Mouse (Mus musculus): ENCODE results near the gene Gm42878. TPM values are rescaled to one million over a fixed set of nuclear protein-coding genes. Genes with fewer than 3 reads are reported as not detected.
"Not testable (repeated sequence)": the region's sequence is repeated elsewhere in the genome, so short reads cannot be mapped to it uniquely, and the experiment has no call there.

Gene Gm42878
- polyA plus RNA-seq, 1 experiment from 2014 or later, result not detected

GRCm38 (mm10) chr5:121510009-121510408 lies 35.3 kb downstream of the Gm42878 start:
- H3K4me1 ChIP-seq, result no peaks in the 10 kb centered on the region
- 87% methylated on average over 7 of the region's 7 CpGs for WGBS

GRCm38 (mm10) chr5:121506846-121507245 lies 38.4 kb downstream of the Gm42878 start:
- no peaks in the 10 kb centered on the region for H3K36me3 ChIP-seq
- WGBS, result 92% methylated on average over 1 of the region's 1 CpGs

More at GRCm38 (mm10) chr5:121510009-121510408, 35.3 kb downstream of the Gm42878 start:
- Histone ChIP-seq H3K27ac (no peak overlapping the region), H3K4me3 (no peak overlapping the region), H3K9me3 (replicated peaks) (no peaks in the 10 kb centered on the region), H3K27me3 (ENCODE audit: low read depth, poor library complexity, severe bottlenecking) (no peaks in the 10 kb centered on the region), H3K36me3 (no peaks in the 10 kb centered on the region)
- DNase-seq (ENCODE audit: low spot score), result no peak

DNA sequence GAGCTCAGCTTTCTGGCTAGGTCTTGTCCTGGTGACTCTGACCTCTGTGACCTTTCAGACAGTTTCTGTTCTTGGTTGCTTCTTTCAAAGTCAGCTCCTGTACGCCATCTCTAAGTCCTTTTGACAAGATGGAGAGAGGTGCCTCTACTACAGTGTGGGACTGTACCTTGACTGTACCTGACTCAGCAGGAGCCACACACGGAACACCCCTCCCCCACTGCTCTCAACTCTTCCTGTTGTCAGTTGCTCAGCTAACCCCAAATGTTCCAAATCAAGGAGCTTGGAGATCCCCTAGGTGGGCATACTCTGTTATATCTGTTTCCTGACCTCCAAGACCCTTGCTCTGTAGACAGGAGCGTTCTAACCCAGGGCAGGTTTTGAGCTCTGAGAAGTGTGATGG lies 42.1 kb downstream of the Gm42878 start, which contains the start of gene Adam1b:
Adam1b (minus strand) TSS at position 205 of the 400 bp plus-strand sequence.
- WGBS, result 75% methylated on average over 3 of the region's 3 CpGs
- Histone ChIP-seq H3K9me3 (replicated peaks) (no peaks in the 10 kb centered on the region), H3K27ac (no peak within 1 kb of the TSS), H3K36me3 (no peaks in the 10 kb centered on the region), H3K4me3 (no peak within 1 kb of the TSS), H3K4me1 (no peaks in the 10 kb centered on the region), H3K27me3 (ENCODE audit: low read depth, poor library complexity, severe bottlenecking) (no peaks in the 10 kb centered on the region)
- no peak for DNase-seq (ENCODE audit: low spot score)

More at GRCm38 (mm10) chr5:121506846-121507245, 38.4 kb downstream of the Gm42878 start:
- H3K27me3 ChIP-seq (ENCODE audit: low read depth, poor library complexity, severe bottlenecking), result no peaks in the 10 kb centered on the region
- DNase-seq (ENCODE audit: low spot score), result no peak
- no peak overlapping the region for H3K4me3 ChIP-seq
- H3K9me3 ChIP-seq (replicated peaks), result no peaks in the 10 kb centered on the region
- H3K4me1 ChIP-seq, result no peaks in the 10 kb centered on the region
- no peak overlapping the region for H3K27ac ChIP-seq

DNA sequence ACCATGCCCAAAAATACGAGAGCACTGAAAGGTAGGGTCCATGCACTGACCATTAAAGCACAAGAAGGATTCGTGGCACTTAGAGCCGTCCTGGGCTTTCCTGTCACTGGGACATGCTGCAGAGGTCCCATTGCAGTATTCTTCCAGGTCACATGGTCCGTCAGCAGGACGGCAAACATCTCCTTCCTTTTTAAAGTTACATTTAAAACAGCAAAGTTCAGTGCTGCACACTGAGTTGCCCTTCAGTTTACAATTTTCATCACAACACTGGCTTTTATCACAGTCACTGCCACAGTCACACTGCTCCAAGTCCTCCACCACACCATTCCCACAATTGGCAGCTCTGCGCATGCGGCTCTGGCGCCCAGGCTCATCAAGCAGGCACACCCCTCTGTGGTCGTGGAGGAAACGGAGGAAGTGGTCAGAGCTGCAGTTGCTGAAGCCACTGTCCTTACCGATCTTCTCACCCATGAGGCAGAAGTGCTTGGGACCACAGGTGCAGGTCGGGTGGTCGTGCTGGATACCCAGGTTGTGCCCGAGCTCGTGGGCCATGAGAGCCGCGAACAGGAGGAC lies 43.8 kb downstream of the Gm42878 start:
- H3K36me3 ChIP-seq; H3K9me3 ChIP-seq (replicated peaks); H3K27me3 ChIP-seq (ENCODE audit: low read depth, poor library complexity, severe bottlenecking); DNase-seq (ENCODE audit: low spot score); H3K4me1 ChIP-seq; H3K4me3 ChIP-seq; H3K27ac ChIP-seq: not testable (repeated sequence)
- WGBS, result 78% methylated on average over 11 of the region's 17 CpGs

DNA sequence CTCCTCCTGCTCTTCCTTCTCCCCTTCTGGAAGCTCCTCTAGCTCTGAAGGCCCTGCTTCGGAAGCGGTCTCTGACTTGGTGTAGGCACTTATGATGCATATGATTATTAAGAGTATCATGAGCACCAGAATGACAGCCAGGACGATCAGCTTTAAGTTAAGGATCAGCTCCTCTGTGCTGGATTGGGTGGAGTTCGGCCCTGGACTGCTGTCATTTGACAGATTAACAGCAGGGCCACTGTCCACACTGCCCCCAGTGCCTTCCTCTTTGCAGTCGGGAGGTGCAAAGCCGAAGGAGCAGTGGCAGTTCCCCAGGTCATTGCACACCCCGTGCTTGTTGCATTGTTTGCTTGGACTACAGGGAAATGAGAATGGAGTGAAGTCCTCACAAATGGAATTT lies 44.6 kb downstream of the Gm42878 start:
- WGBS, result 75% methylated on average over 7 of the region's 7 CpGs

DNA sequence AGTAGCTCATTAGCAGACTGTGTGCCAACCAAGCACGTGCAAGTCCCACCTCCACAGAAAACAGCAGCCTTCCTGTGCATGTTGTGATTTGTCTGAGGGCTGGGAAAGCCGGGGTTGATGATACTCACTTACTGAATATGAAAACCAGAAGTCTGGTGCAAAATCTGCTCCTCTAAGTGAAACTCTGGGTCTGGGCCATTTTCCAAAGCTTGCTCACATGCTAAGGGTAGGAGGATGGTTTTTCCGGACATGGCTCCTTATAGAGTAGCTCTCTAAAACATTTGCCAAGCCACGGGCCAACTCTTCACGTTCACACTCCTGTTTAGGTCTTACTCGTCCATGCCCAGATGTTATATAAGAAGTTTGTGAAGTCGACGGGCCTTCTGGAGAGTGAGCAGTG lies 52.0 kb downstream of the Gm42878 start:
- H3K27me3 ChIP-seq (ENCODE audit: low read depth, poor library complexity, severe bottlenecking), result no peaks in the 10 kb centered on the region
- no peak for DNase-seq (ENCODE audit: low spot score)
- no peak overlapping the region for H3K27ac ChIP-seq
- 81% methylated on average over 8 of the region's 8 CpGs for WGBS
- peaks cover 10% of the 10 kb centered on the region for H3K4me1 ChIP-seq
- H3K4me3 ChIP-seq, result no peak overlapping the region
- no peaks in the 10 kb centered on the region for H3K9me3 ChIP-seq (replicated peaks)
- no peaks in the 10 kb centered on the region for H3K36me3 ChIP-seq

More for the DNA sequence above, 44.6 kb downstream of the Gm42878 start:
- Histone ChIP-seq H3K4me1 (no peaks in the 10 kb centered on the region), H3K9me3 (replicated peaks) (no peaks in the 10 kb centered on the region), H3K27ac (no peak overlapping the region), H3K27me3 (ENCODE audit: low read depth, poor library complexity, severe bottlenecking) (no peaks in the 10 kb centered on the region), H3K36me3 (no peaks in the 10 kb centered on the region), H3K4me3 (no peak overlapping the region)
- no peak for DNase-seq (ENCODE audit: low spot score)

GRCm38 (mm10) chr5:121484801-121485200 lies 60.5 kb downstream of the Gm42878 start:
- Histone ChIP-seq H3K36me3 (no peaks in the 10 kb centered on the region), H3K9me3 (replicated peaks) (no peaks in the 10 kb centered on the region), H3K4me3 (no peak overlapping the region), H3K27me3 (ENCODE audit: low read depth, poor library complexity, severe bottlenecking) (no peaks in the 10 kb centered on the region), H3K4me1 (no peaks in the 10 kb centered on the region), H3K27ac (no peak overlapping the region)
- DNase-seq (ENCODE audit: low spot score), result no peak
- WGBS, result 87% methylated on average over 5 of the region's 5 CpGs

DNA sequence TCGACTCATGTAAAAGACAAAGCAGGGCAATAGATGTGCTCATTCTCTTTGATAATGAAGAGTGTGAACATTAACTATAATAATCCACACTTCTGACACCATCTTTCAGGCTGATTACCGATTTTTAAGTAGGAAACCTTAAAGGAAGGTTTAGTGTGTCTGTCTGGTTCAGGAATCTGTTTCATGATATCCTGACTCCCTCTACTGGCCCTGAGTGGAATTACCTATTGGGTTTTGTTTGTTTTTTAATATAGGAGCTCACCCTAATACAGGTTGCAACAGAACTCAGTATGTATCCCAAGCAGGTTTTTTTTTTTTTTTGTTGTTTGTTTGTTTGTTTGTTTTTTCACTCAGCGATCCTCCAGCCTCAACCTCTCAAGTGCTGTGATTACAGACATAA lies 67.6 kb downstream of the Gm42878 start:
- no peak for DNase-seq (ENCODE audit: low spot score)
- WGBS, result 42% methylated on average over 3 of the region's 3 CpGs
- H3K27ac ChIP-seq, result no peak overlapping the region
- H3K4me1 ChIP-seq, result no peaks in the 10 kb centered on the region
- no peak overlapping the region for H3K4me3 ChIP-seq
- H3K27me3 ChIP-seq (ENCODE audit: low read depth, poor library complexity, severe bottlenecking), result no peaks in the 10 kb centered on the region
- no peaks in the 10 kb centered on the region for H3K36me3 ChIP-seq
- no peaks in the 10 kb centered on the region for H3K9me3 ChIP-seq (replicated peaks)

GRCm38 (mm10) chr5:121476040-121476439 lies 69.2 kb downstream of the Gm42878 start:
- 93% methylated on average over 1 of the region's 1 CpGs for WGBS
- H3K27ac ChIP-seq, result no peak overlapping the region

DNA sequence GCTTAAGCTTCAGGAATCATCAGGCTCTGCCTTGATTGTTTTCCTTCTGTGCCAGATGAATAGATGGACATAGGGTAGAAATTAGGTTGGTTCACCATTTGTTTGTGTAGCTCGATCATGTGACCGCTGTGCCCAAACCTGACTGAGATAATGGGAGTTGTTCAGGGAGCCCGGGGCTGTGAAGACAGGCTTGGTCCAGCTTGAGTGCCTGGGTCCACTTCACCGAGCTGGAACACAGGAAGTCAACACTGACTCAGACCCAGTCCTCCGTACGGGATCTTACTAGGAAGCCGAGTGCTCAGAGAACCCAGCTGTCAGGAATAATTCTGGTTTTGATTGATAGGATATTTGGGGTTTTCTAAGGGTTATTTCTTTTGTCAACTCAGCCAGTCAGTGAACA lies 70.7 kb downstream of the Gm42878 start:
- Histone ChIP-seq H3K36me3 (no peaks in the 10 kb centered on the region), H3K4me3 (no peak overlapping the region), H3K27me3 (ENCODE audit: low read depth, poor library complexity, severe bottlenecking) (no peaks in the 10 kb centered on the region), H3K4me1 (no peaks in the 10 kb centered on the region), H3K27ac (no peak overlapping the region), H3K9me3 (replicated peaks) (no peaks in the 10 kb centered on the region)
- no peak for DNase-seq (ENCODE audit: low spot score)
- WGBS, result 91% methylated on average over 7 of the region's 7 CpGs

More at GRCm38 (mm10) chr5:121476040-121476439, 69.2 kb downstream of the Gm42878 start:
- H3K9me3 ChIP-seq (replicated peaks), result no peaks in the 10 kb centered on the region
- H3K27me3 ChIP-seq (ENCODE audit: low read depth, poor library complexity, severe bottlenecking), result no peaks in the 10 kb centered on the region
- no peaks in the 10 kb centered on the region for H3K4me1 ChIP-seq
- DNase-seq (ENCODE audit: low spot score), result no peak
- no peaks in the 10 kb centered on the region for H3K36me3 ChIP-seq
- no peak overlapping the region for H3K4me3 ChIP-seq

DNA sequence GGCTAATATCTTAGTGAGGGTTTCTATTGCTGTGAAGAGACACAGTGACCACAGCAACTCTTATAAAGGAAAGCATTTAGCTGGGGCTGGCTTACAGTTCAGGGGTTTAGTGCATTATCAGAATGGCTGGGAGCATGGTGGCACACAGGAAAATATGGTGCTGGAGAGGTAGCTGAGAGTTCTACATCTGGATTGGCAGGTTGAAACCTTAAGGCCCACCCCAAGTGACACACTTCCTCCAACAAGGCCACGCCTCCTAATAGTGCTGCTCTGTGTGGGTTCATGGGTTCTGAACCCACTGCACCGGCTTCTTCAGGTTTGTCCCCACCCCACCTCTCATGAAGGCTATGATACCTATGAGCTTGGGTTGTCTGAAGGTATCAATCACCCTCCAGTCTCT lies 72.9 kb downstream of the Gm42878 start:
- Histone ChIP-seq H3K27me3 (ENCODE audit: low read depth, poor library complexity, severe bottlenecking) (no peaks in the 10 kb centered on the region), H3K4me3 (no peak overlapping the region), H3K9me3 (replicated peaks) (no peaks in the 10 kb centered on the region), H3K27ac (no peak overlapping the region), H3K36me3 (no peaks in the 10 kb centered on the region), H3K4me1 (no peaks in the 10 kb centered on the region)
- WGBS, result 86% methylated on average over 2 of the region's 2 CpGs
- DNase-seq (ENCODE audit: low spot score), result no peak

- H3K27ac ChIP-seq, result no peak overlapping the region
- DNase-seq (ENCODE audit: low spot score), result no peak
- no peaks in the 10 kb centered on the region for H3K4me1 ChIP-seq
- no peaks in the 10 kb centered on the region for H3K36me3 ChIP-seq
- 26% methylated on average over 3 of the region's 3 CpGs for WGBS
- H3K27me3 ChIP-seq (ENCODE audit: low read depth, poor library complexity, severe bottlenecking), result no peaks in the 10 kb centered on the region
- no peaks in the 10 kb centered on the region for H3K9me3 ChIP-seq (replicated peaks)
- H3K4me3 ChIP-seq, result no peak overlapping the region
Measured at GRCm38 (mm10) chr5:121469566-121469965, 75.7 kb downstream of the Gm42878 start.

Data from limb, embryonic 10.5 days (tissue).